Mouse (Mus musculus): ENCODE results near the gene Pde11a. TPM values are rescaled to one million over a fixed set of nuclear protein-coding genes. Genes with fewer than 3 reads are reported as not detected.

The Pde11a gene
- polyA plus RNA-seq, 1 experiment from 2014 or later, result 0.57 TPM

GRCm38 (mm10) chr2:76362111-76362510, 23.5 kb upstream of the Pde11a start:
- ATAC-seq, result no peak
- no peak overlapping the region for H3K9ac ChIP-seq

GRCm38 (mm10) chr2:76360226-76360625, 21.7 kb upstream of the Pde11a start, which contains the start of gene Cyct:
Gene Cyct, minus strand, starts transcription at chr2:76360450.
- 86% methylated on average over 11 of the region's 11 CpGs for WGBS
- no peak within 1 kb of the TSS for H3K4me3 ChIP-seq (replicated peaks)
- H3K9ac ChIP-seq, result no peak within 1 kb of the TSS
- no peak for ATAC-seq
- H3K27ac ChIP-seq, result no peak within 1 kb of the TSS
- H3K4me2 ChIP-seq (replicated peaks), result no peak within 1 kb of the TSS
- H3K9me3 ChIP-seq, result no peaks in the 10 kb centered on the region
- no peaks in the 10 kb centered on the region for H3K4me1 ChIP-seq (replicated peaks)
- no peaks in the 10 kb centered on the region for H3K36me3 ChIP-seq
- no peaks in the 10 kb centered on the region for H3K27me3 ChIP-seq (replicated peaks)

More at GRCm38 (mm10) chr2:76362111-76362510, 23.5 kb upstream of the Pde11a start:
- no peak overlapping the region for H3K4me3 ChIP-seq (replicated peaks)
- no peaks in the 10 kb centered on the region for H3K4me1 ChIP-seq (replicated peaks)
- no peaks in the 10 kb centered on the region for H3K9me3 ChIP-seq
- H3K27ac ChIP-seq, result no peak overlapping the region
- 52% methylated on average over 2 of the region's 2 CpGs for WGBS
- H3K4me2 ChIP-seq (replicated peaks), result no peak overlapping the region
- H3K36me3 ChIP-seq, result no peaks in the 10 kb centered on the region
- H3K27me3 ChIP-seq (replicated peaks), result no peaks in the 10 kb centered on the region

GRCm38 (mm10) chr2:76347839-76348238, 9.3 kb upstream of the Pde11a start:
- Histone ChIP-seq H3K4me3 (replicated peaks) (no peak overlapping the region), H3K36me3 (no peaks in the 10 kb centered on the region), H3K9me3 (no peaks in the 10 kb centered on the region), H3K4me2 (replicated peaks) (no peak overlapping the region), H3K27ac (no peak overlapping the region), H3K27me3 (replicated peaks) (no peaks in the 10 kb centered on the region), H3K9ac (no peak overlapping the region), H3K4me1 (replicated peaks) (no peaks in the 10 kb centered on the region)
- no peak for ATAC-seq
- 83% methylated on average over 6 of the region's 6 CpGs for WGBS

GRCm38 (mm10) chr2:76342146-76342545, 3.6 kb upstream of the Pde11a start:
- no peak overlapping the region for H3K4me2 ChIP-seq (replicated peaks)
- H3K27ac ChIP-seq, result no peak overlapping the region
- no peaks in the 10 kb centered on the region for H3K36me3 ChIP-seq
- H3K4me3 ChIP-seq (replicated peaks), result no peak overlapping the region
- 89% methylated on average over 9 of the region's 9 CpGs for WGBS
- H3K4me1 ChIP-seq (replicated peaks), result no peaks in the 10 kb centered on the region
- peaks cover 4% of the 10 kb centered on the region; the same call in 1 of the 2 replicates for H3K27me3 ChIP-seq (replicated peaks)
- no peak overlapping the region for H3K9ac ChIP-seq
- no peak for ATAC-seq
- H3K9me3 ChIP-seq, result no peaks in the 10 kb centered on the region

- Histone ChIP-seq H3K4me3 (replicated peaks) (no peak overlapping the region), H3K4me2 (replicated peaks) (no peak overlapping the region), H3K9ac (no peak overlapping the region), H3K27ac (no peak overlapping the region), H3K36me3 (no peaks in the 10 kb centered on the region), H3K9me3 (no peaks in the 10 kb centered on the region), H3K27me3 (replicated peaks) (peaks cover 4% of the 10 kb centered on the region; the same call in 1 of the 2 replicates), H3K4me1 (replicated peaks) (no peaks in the 10 kb centered on the region)
- 78% methylated on average over 5 of the region's 5 CpGs for WGBS
- ATAC-seq, result no peak
Measured at GRCm38 (mm10) chr2:76334596-76334995, 4.0 kb downstream of the Pde11a start.

- ATAC-seq, result no peak
- Histone ChIP-seq H3K9me3 (no peaks in the 10 kb centered on the region), H3K4me2 (replicated peaks) (no peak overlapping the region), H3K27ac (no peak overlapping the region), H3K9ac (no peak overlapping the region), H3K27me3 (replicated peaks) (no peaks in the 10 kb centered on the region), H3K4me3 (replicated peaks) (no peak overlapping the region), H3K4me1 (replicated peaks) (no peaks in the 10 kb centered on the region), H3K36me3 (no peaks in the 10 kb centered on the region)
- WGBS, result 62% methylated on average over 11 of the region's 11 CpGs
Measured at GRCm38 (mm10) chr2:76332161-76332805, 6.3 kb downstream of the Pde11a start.

- Histone ChIP-seq H3K9me3 (no peaks in the 10 kb centered on the region), H3K9ac (no peak overlapping the region), H3K36me3 (no peaks in the 10 kb centered on the region), H3K4me1 (replicated peaks) (no peaks in the 10 kb centered on the region), H3K27ac (no peak overlapping the region), H3K4me3 (replicated peaks) (no peak overlapping the region), H3K27me3 (replicated peaks) (no peaks in the 10 kb centered on the region), H3K4me2 (replicated peaks) (no peak overlapping the region)
- WGBS, result 91% methylated on average over 5 of the region's 5 CpGs
- no peak for ATAC-seq
Measured at GRCm38 (mm10) chr2:76330081-76330480, 8.5 kb downstream of the Pde11a start.

GRCm38 (mm10) chr2:76326161-76326560, 12.4 kb downstream of the Pde11a start:
- Histone ChIP-seq H3K9ac (no peak overlapping the region), H3K27ac (no peak overlapping the region), H3K9me3 (no peaks in the 10 kb centered on the region), H3K4me2 (replicated peaks) (no peak overlapping the region), H3K27me3 (replicated peaks) (no peaks in the 10 kb centered on the region), H3K4me1 (replicated peaks) (no peaks in the 10 kb centered on the region), H3K4me3 (replicated peaks) (no peak overlapping the region), H3K36me3 (no peaks in the 10 kb centered on the region)
- 85% methylated on average over 3 of the region's 3 CpGs for WGBS
- ATAC-seq, result no peak

GRCm38 (mm10) chr2:76324463-76324862, 14.1 kb downstream of the Pde11a start:
- Histone ChIP-seq H3K9me3 (no peaks in the 10 kb centered on the region), H3K4me3 (replicated peaks) (no peak overlapping the region), H3K36me3 (no peaks in the 10 kb centered on the region), H3K27ac (no peak overlapping the region), H3K4me1 (replicated peaks) (no peaks in the 10 kb centered on the region), H3K9ac (no peak overlapping the region), H3K4me2 (replicated peaks) (no peak overlapping the region), H3K27me3 (replicated peaks) (no peaks in the 10 kb centered on the region)
- WGBS, result 86% methylated on average over 5 of the region's 5 CpGs
- ATAC-seq, result no peak

GRCm38 (mm10) chr2:76323185-76323875, 15.2 kb downstream of the Pde11a start:
- Histone ChIP-seq H3K4me1 (replicated peaks) (no peaks in the 10 kb centered on the region), H3K27ac (no peak overlapping the region), H3K36me3 (no peaks in the 10 kb centered on the region), H3K9me3 (no peaks in the 10 kb centered on the region), H3K4me3 (replicated peaks) (no peak overlapping the region), H3K4me2 (replicated peaks) (no peak overlapping the region), H3K9ac (no peak overlapping the region), H3K27me3 (replicated peaks) (no peaks in the 10 kb centered on the region)
- WGBS, result 86% methylated on average over 21 of the region's 21 CpGs
- ATAC-seq, result no peak

- no peaks in the 10 kb centered on the region for H3K36me3 ChIP-seq
- no peak overlapping the region for H3K4me3 ChIP-seq (replicated peaks)
- no peaks in the 10 kb centered on the region for H3K27me3 ChIP-seq (replicated peaks)
- no peak overlapping the region for H3K9ac ChIP-seq
- no peaks in the 10 kb centered on the region for H3K4me1 ChIP-seq (replicated peaks)
- no peak for ATAC-seq
- no peaks in the 10 kb centered on the region for H3K9me3 ChIP-seq
- H3K27ac ChIP-seq, result no peak overlapping the region
- 88% methylated on average over 6 of the region's 6 CpGs for WGBS
- no peak overlapping the region for H3K4me2 ChIP-seq (replicated peaks)
Measured at GRCm38 (mm10) chr2:76320336-76320735, 18.2 kb downstream of the Pde11a start.

- whole genome bisulfite sequencing, result 89% methylated on average over 6 of the region's 6 CpGs
- Histone ChIP-seq H3K4me3 (replicated peaks) (no peak overlapping the region), H3K4me1 (replicated peaks) (no peaks in the 10 kb centered on the region), H3K9me3 (no peaks in the 10 kb centered on the region), H3K27me3 (replicated peaks) (no peaks in the 10 kb centered on the region), H3K4me2 (replicated peaks) (no peak overlapping the region), H3K27ac (no peak overlapping the region), H3K36me3 (no peaks in the 10 kb centered on the region), H3K9ac (no peak overlapping the region)
- ATAC-seq, result no peak
Measured at GRCm38 (mm10) chr2:76319231-76319630, 19.3 kb downstream of the Pde11a start.

- 91% methylated on average over 3 of the region's 3 CpGs for WGBS
- no peak overlapping the region for H3K4me3 ChIP-seq (replicated peaks)
- no peak for ATAC-seq
- H3K9me3 ChIP-seq, result no peaks in the 10 kb centered on the region
- H3K27ac ChIP-seq, result no peak overlapping the region
- no peaks in the 10 kb centered on the region for H3K36me3 ChIP-seq
- no peak overlapping the region for H3K9ac ChIP-seq
- no peaks in the 10 kb centered on the region for H3K4me1 ChIP-seq (replicated peaks)
- no peak overlapping the region for H3K4me2 ChIP-seq (replicated peaks)
- no peaks in the 10 kb centered on the region for H3K27me3 ChIP-seq (replicated peaks)
Measured at GRCm38 (mm10) chr2:76287671-76288070, 50.9 kb downstream of the Pde11a start.

All from intestine, embryonic 15.5 days (tissue).